Mouse (Mus musculus): Measurements from ENCODE around the gene Pogz. TPM values are rescaled to one million over a fixed set of nuclear protein-coding genes. Genes with fewer than 3 reads are reported as not detected.

The Pogz gene
- polyA plus RNA-seq, 1 experiment from 2014 or later, result 27.9 TPM

DNA sequence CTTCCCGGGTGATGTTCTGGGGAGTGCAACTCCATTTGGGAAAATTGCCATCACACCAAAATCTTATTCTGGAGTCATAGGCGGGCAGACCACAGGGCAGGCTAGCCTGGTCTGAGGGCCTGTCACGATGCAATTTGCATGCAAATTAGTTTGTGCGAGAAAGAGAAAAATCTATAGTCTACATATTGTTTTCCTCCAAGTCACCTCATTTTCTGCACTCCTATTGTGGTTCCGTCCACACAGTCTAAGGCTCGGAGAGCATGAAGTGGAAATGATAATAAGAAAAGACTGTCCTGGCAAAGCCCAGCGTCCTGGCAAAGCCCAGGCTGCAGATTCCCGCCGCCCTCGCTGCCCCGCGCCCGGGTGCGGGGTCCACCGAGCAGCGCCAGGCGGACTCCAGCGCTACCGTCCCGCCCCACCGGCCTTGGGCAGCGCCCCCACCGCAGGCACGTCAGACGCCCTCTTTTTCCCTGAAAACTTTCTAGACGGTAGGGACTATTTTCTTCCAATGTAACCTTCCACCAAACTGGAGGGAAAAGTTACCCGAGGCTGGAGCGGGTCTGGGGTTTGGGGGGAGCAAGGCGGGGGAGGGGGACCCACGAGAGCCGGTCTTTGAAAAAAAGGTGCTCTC is 16.2 kb upstream of the Pogz start:
- peak overlapping the region; percentile 63 for H3K4me3 ChIP-seq (replicated peaks; ENCODE audit: low read length)
- H3K9me3 ChIP-seq (ENCODE audit: control insufficient read depth, low read length), result no peaks in the 10 kb centered on the region
- H3K27me3 ChIP-seq (replicated peaks; ENCODE audit: control insufficient read depth, insufficient read depth, low read length), result no peaks in the 10 kb centered on the region
- no peaks in the 10 kb centered on the region for H3K36me3 ChIP-seq (ENCODE audit: control insufficient read depth, insufficient read depth)
- peaks cover 4% of the 10 kb centered on the region; the same call in 1 of the 2 replicates for H3K4me1 ChIP-seq (replicated peaks; ENCODE audit: control insufficient read depth, insufficient read depth, low read length)
- ATAC-seq, result peak; percentile 77
- H3K4me2 ChIP-seq (ENCODE audit: low read length), result peak overlapping the region; percentile 65
- 1% methylated on average over 31 of the region's 31 CpGs for WGBS
- peak overlapping the region; percentile 77 for H3K9ac ChIP-seq (replicated peaks; ENCODE audit: low read depth, low read length)
- peak overlapping the region; percentile 88 for H3K27ac ChIP-seq (ENCODE audit: low read length)

DNA sequence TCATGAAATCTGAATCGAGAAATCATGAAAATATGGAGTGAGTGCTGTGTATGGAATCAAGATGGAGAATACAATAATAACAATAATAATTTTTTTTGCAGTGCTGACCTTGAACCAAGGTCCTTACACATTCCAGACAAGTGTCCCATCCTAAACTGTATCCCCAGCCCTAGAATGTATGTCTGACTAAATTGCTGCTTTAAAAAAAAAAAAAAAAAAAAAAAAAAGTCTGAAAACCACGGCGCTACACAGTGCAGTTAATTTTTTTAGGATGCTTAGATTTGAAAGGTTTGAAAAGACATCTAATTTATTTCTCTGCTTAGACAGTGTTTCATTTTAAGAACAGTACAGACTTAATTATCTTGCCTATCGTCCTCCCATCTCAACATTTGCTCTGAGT is 15.3 kb upstream of the Pogz start:
- peak overlapping the region; percentile 88; the same call in 1 of the 2 replicates for H3K27ac ChIP-seq (ENCODE audit: low read length)
- ATAC-seq, result 0 out of 2 replicates have a peak, but pooled peaks have one; percentile 41
- 75% methylated on average over 4 of the region's 4 CpGs for WGBS

DNA sequence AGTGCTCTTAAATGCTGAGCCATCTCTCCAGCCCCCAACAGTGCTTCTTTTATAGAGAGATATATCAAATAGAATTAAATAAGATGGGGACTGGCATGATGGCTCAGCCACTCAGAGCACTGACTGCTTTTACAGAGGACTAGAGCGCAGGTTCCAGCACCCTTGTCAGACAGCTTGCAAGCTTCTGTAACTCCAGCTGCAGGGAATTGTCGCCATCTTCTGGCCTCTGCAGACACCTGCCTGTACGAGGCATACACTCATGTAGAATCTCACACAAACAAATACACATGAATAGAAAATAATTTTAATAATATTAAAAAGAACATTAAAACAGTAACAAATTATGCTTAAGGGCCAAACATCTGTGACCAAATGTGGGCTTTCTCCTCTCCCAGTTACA is 13.3 kb upstream of the Pogz start:
- Histone ChIP-seq H3K9me3 (ENCODE audit: control insufficient read depth, low read length) (no peaks in the 10 kb centered on the region), H3K27me3 (replicated peaks; ENCODE audit: control insufficient read depth, insufficient read depth, low read length) (no peaks in the 10 kb centered on the region), H3K9ac (replicated peaks; ENCODE audit: low read depth, low read length) (no peak overlapping the region), H3K4me1 (replicated peaks; ENCODE audit: control insufficient read depth, insufficient read depth, low read length) (peaks cover 4% of the 10 kb centered on the region; the same call in 1 of the 2 replicates), H3K36me3 (ENCODE audit: control insufficient read depth, insufficient read depth) (no peaks in the 10 kb centered on the region), H3K27ac (ENCODE audit: low read length) (no peak overlapping the region), H3K4me3 (replicated peaks; ENCODE audit: low read length) (no peak overlapping the region), H3K4me2 (ENCODE audit: low read length) (no peak overlapping the region)
- ATAC-seq, result no peak
- WGBS, result 81% methylated on average over 3 of the region's 3 CpGs

More for the DNA sequence above, 15.3 kb upstream of the Pogz start:
- Histone ChIP-seq H3K36me3 (ENCODE audit: control insufficient read depth, insufficient read depth) (no peaks in the 10 kb centered on the region), H3K9me3 (ENCODE audit: control insufficient read depth, low read length) (no peaks in the 10 kb centered on the region), H3K4me2 (ENCODE audit: low read length) (peak overlapping the region; percentile 65), H3K27me3 (replicated peaks; ENCODE audit: control insufficient read depth, insufficient read depth, low read length) (no peaks in the 10 kb centered on the region), H3K9ac (replicated peaks; ENCODE audit: low read depth, low read length) (peak overlapping the region; percentile 77), H3K4me3 (replicated peaks; ENCODE audit: low read length) (peak overlapping the region; percentile 63), H3K4me1 (replicated peaks; ENCODE audit: control insufficient read depth, insufficient read depth, low read length) (peaks cover 4% of the 10 kb centered on the region; the same call in 1 of the 2 replicates)

DNA sequence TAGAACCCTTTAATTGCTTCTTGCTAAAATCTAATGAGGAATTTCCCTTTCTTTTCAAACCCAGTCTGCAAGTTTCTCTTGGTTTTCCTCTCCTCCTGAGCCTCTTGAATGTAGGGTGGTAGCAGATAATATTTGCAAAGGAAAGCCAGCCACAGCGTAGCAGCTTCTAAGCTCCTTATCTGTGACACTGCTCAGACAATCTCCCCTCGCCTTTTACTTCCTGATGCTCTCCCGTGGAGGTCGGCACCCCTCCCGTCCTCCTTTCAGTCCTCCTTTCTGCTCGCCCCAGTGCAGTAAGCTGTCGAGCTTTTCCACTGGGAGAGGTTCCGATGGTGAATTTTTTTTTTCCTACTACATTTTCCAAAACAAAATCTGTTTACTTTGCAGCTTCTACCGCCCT is 5.3 kb upstream of the Pogz start:
- no peak overlapping the region for H3K4me2 ChIP-seq (ENCODE audit: low read length)
- ATAC-seq, result no peak
- H3K36me3 ChIP-seq (ENCODE audit: control insufficient read depth, insufficient read depth), result no peaks in the 10 kb centered on the region
- H3K9ac ChIP-seq (replicated peaks; ENCODE audit: low read depth, low read length), result no peak overlapping the region
- WGBS, result 22% methylated on average over 9 of the region's 9 CpGs
- no peaks in the 10 kb centered on the region for H3K27me3 ChIP-seq (replicated peaks; ENCODE audit: control insufficient read depth, insufficient read depth, low read length)
- H3K4me3 ChIP-seq (replicated peaks; ENCODE audit: low read length), result no peak overlapping the region
- no peak overlapping the region for H3K27ac ChIP-seq (ENCODE audit: low read length)
- H3K4me1 ChIP-seq (replicated peaks; ENCODE audit: control insufficient read depth, insufficient read depth, low read length), result peaks cover 5% of the 10 kb centered on the region; the same call in 1 of the 2 replicates
- H3K9me3 ChIP-seq (ENCODE audit: control insufficient read depth, low read length), result no peaks in the 10 kb centered on the region

DNA sequence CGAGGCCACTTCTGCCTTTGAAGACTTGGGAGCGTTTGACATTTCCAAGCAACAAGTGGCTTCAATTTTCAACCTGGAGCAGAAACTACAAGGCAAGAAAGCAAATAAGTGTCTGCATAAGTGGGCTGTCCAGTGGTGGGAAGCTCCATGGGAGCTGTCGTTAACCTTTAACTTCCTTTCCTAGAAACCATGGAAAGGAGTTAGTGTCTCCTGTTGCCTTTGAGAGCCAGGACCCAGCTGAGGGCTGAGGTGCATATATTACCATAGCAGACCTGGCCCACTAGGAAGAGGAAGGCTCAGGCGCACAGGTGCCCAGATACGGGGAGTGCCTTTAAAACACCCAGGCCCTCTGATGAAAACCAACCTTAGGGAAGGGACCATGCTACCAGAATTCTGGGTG is 4.7 kb upstream of the Pogz start:
- WGBS, result 84% methylated on average over 5 of the region's 5 CpGs
- Histone ChIP-seq H3K36me3 (ENCODE audit: control insufficient read depth, insufficient read depth) (no peaks in the 10 kb centered on the region), H3K4me2 (ENCODE audit: low read length) (no peak overlapping the region), H3K27me3 (replicated peaks; ENCODE audit: control insufficient read depth, insufficient read depth, low read length) (no peaks in the 10 kb centered on the region), H3K4me3 (replicated peaks; ENCODE audit: low read length) (no peak overlapping the region), H3K4me1 (replicated peaks; ENCODE audit: control insufficient read depth, insufficient read depth, low read length) (peaks cover 5% of the 10 kb centered on the region; the same call in 1 of the 2 replicates), H3K27ac (ENCODE audit: low read length) (no peak overlapping the region), H3K9me3 (ENCODE audit: control insufficient read depth, low read length) (no peaks in the 10 kb centered on the region), H3K9ac (replicated peaks; ENCODE audit: low read depth, low read length) (no peak overlapping the region)
- ATAC-seq, result no peak

DNA sequence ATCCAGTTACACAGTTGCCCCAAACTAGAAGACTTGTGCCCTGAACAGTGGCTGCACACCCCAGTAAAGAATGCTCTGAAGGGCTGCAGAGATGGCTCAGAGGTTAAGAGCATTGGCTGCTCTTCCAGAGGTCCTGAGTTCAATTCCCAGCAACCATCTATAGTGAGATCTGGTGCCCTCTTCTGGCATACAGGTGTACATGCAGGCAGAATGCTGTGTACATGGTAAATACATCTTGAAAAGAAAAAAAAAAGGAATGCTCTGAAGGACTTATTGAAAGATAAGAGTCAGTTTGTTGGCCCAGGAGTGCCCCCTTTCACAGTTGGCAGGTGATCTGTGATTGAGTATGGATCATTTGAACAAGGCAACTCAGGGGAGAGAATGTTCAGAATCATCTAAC is 4.0 kb upstream of the Pogz start:
- Histone ChIP-seq H3K4me3 (replicated peaks; ENCODE audit: low read length) (no peak overlapping the region), H3K4me2 (ENCODE audit: low read length) (no peak overlapping the region), H3K36me3 (ENCODE audit: control insufficient read depth, insufficient read depth) (no peaks in the 10 kb centered on the region), H3K4me1 (replicated peaks; ENCODE audit: control insufficient read depth, insufficient read depth, low read length) (peaks cover 5% of the 10 kb centered on the region; the same call in 1 of the 2 replicates), H3K27me3 (replicated peaks; ENCODE audit: control insufficient read depth, insufficient read depth, low read length) (no peaks in the 10 kb centered on the region), H3K9me3 (ENCODE audit: control insufficient read depth, low read length) (no peaks in the 10 kb centered on the region), H3K27ac (ENCODE audit: low read length) (no peak overlapping the region), H3K9ac (replicated peaks; ENCODE audit: low read depth, low read length) (no peak overlapping the region)
- ATAC-seq, result no peak

DNA sequence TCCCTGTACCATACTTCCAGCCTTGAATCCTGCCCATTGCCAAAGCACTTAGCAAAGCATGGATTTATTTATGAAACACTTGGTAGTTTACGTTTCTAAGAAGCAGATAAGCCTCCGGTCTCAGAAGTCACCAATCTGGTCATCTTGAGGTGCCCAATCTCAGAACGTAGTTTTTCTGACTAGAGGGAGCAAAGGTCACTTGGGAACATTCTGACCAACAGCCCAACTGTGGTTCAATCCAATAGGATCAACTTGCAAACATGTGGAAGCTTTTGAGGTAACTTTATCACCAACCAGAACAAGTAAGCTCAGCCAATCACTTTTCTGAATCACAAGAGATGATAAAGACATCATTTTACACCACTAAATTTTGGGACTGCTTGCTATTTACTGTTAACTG is 2.0 kb upstream of the Pogz start:
- Histone ChIP-seq H3K9ac (replicated peaks; ENCODE audit: low read depth, low read length) (no peak overlapping the region), H3K27ac (ENCODE audit: low read length) (no peak overlapping the region), H3K4me3 (replicated peaks; ENCODE audit: low read length) (no peak overlapping the region), H3K4me2 (ENCODE audit: low read length) (no peak overlapping the region), H3K36me3 (ENCODE audit: control insufficient read depth, insufficient read depth) (no peaks in the 10 kb centered on the region), H3K9me3 (ENCODE audit: control insufficient read depth, low read length) (no peaks in the 10 kb centered on the region), H3K27me3 (replicated peaks; ENCODE audit: control insufficient read depth, insufficient read depth, low read length) (no peaks in the 10 kb centered on the region), H3K4me1 (replicated peaks; ENCODE audit: control insufficient read depth, insufficient read depth, low read length) (peaks cover 19% of the 10 kb centered on the region)
- 83% methylated on average over 3 of the region's 3 CpGs for WGBS
- ATAC-seq, result no peak

DNA sequence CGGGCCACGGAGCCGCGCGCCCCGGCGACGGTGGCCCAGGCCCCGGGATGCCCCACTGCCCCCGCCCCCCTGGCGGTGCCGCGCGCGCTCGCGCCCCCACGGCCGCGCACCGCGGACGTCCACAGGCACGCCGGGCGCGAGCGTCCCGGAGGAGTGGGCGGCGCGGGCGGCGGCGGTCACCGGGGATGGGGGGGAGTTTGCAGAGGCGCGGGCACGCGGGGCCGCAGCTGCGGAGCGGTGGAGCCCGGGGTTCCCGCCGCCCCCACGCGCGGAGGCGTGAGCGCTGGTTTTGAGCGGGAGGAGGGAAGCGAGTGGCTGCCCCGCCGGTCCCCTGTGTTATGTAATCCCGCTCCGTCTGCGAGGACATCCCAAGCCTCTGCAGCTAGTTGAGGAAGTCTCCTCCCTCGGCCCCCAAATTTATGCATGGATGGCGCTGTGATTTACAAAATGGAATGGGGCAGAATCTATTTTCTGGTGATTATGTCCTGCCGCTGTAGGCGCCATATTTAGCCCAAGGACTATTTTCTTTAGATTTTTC is 661 bp downstream of the Pogz start:
- Histone ChIP-seq H3K9ac (replicated peaks; ENCODE audit: low read depth, low read length) (peak overlapping the region; percentile 96), H3K27me3 (replicated peaks; ENCODE audit: control insufficient read depth, insufficient read depth, low read length) (no peaks in the 10 kb centered on the region), H3K4me1 (replicated peaks; ENCODE audit: control insufficient read depth, insufficient read depth, low read length) (peaks cover 27% of the 10 kb centered on the region), H3K9me3 (ENCODE audit: control insufficient read depth, low read length) (no peaks in the 10 kb centered on the region), H3K4me2 (ENCODE audit: low read length) (peak overlapping the region; percentile 94), H3K27ac (ENCODE audit: low read length) (peak overlapping the region; percentile 100), H3K4me3 (replicated peaks; ENCODE audit: low read length) (peak overlapping the region; percentile 81), H3K36me3 (ENCODE audit: control insufficient read depth, insufficient read depth) (no peaks in the 10 kb centered on the region)
- under 1% methylated on average over 44 of the region's 62 CpGs for WGBS
- ATAC-seq, result peak; percentile 70

DNA sequence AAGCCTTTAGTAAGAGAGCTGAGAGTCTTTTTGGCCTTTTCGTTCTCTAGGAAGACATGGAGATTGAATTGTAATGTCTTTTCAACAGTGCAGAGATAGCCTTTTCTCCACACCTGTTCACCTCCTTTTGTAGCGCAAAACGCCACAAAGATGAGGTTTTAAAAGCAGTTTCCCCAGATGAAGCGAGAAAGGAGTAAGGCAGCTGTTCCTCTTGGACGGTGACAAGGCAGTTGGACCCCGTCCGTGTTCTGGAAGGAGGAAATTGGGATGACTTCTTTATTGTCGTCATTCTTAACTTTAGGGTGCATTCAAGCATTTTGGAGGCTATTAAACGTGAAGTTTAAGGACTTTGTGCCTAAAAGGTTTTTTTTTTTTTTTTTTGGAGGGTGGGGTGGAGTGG is 1.3 kb downstream of the Pogz start:
- 6% methylated on average over 9 of the region's 9 CpGs for WGBS
- no peak for ATAC-seq
- Histone ChIP-seq H3K27ac (ENCODE audit: low read length) (peak overlapping the region; percentile 100), H3K27me3 (replicated peaks; ENCODE audit: control insufficient read depth, insufficient read depth, low read length) (no peaks in the 10 kb centered on the region), H3K36me3 (ENCODE audit: control insufficient read depth, insufficient read depth) (no peaks in the 10 kb centered on the region), H3K9me3 (ENCODE audit: control insufficient read depth, low read length) (no peaks in the 10 kb centered on the region), H3K4me2 (ENCODE audit: low read length) (peak overlapping the region; percentile 94), H3K4me1 (replicated peaks; ENCODE audit: control insufficient read depth, insufficient read depth, low read length) (peaks cover 27% of the 10 kb centered on the region), H3K9ac (replicated peaks; ENCODE audit: low read depth, low read length) (peak overlapping the region; percentile 96), H3K4me3 (replicated peaks; ENCODE audit: low read length) (peak overlapping the region; percentile 81)
